Mouse (Mus musculus): ENCODE measurements around the gene Naaa.

The Naaa gene

DNA sequence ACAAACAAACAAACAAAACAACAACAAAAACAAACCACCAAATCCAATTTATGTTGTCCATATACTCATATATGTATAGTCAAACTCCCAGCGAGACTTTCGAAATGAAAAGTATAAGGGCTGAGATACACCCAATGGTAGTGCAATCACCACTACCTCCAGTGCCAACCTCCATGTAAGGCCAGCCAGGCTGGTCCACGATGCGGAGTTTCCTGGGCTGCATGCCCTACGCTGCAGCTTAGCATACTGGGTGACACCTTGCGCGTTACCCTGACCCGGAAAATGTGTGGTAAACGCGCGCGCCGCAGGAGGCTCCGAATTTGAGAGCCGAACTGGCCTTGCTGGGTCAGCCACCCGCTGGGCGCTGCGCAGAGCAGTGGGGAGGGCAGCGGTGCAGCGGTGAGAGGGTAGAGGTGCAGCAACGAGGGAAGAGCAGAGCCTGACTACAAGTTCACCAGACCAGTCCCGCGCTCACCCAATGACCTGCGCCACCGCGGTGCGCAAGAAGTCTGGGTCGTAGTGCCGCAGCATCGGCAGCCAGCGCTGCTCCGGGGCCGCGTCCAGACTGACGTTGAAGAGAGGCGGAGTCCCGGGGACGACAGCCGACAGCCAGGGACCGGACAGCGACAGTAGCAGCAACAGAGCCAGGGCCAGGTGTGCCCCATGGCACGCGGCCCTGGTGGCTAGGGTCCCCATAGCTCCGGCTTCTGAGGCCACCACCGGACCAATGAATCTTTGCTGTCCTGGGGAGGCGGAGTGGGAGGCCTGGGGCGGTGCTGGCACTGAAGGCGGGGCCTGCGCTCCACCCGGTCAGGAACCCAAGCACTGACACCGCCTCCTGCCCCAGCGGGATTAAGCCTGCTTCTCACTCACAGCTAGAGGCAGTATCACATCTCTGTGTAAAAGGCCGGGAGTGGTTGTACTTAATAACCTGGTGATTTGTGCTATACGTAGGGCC, at the start of gene Naaa:
Gene Naaa, minus strand, starts transcription at position 734 of the 958 bp plus-strand sequence.
- peak; percentile 88 to 89 for DNase-seq

DNA sequence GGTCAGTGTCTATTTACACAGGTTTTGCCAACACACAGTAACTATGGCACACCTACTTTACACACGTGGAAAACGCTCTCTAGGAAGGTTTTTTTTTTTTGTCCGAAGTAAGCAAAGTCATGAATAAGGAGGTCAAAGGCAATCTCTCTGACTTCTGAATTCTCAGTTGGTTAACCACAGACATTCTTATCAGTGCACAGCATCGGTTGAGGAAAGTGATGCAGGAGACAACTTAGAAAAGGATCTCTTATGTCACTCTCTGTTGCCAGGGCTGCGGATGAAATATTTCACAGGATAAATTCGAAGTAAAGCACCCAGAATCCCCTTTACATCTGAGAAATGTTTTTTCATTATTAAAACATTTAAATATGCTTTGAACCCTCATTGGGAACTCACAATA, 49.4 kb upstream of the Naaa start:
- no peak for DNase-seq

DNA sequence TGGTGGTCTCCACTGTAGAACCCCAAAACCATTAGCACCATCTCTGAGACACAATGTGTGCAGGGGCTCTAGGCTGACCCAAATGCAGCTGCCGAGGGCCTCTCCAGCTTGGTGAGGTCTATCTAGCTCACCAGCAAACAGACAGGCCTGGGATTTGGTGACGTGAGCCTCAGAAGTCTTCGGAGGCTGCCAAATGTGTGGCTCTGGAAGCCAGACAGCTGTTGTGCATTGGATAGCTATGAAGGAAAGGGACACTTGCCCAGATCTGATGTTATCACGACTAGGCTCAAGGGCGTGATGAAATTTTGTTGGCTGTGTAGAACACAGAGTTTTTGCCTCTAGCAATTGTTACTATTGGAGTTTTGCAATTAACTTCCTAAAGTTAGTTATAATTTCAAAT, 45.3 kb upstream of the Naaa start:
- DNase-seq, result no peak

DNA sequence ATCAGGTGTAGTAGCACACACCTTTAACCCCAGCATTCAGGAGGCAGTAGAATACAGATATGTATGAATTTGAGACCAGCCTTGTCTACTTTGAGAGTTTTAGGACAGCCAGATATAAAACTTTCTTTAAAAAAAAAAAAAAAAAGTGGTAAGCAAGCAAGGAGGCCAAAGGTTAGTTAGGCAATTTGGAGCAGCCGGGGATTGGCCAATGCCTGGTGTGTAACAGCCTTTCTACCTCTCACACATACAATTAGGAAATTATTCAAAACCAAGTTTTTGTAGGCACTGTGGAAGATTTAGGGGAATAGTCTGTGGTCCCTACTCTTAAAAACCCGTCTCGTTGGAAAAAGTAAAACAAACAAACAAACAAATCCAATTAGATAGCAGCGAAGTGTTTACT, 44.6 kb upstream of the Naaa start:
- no peak for DNase-seq

DNA sequence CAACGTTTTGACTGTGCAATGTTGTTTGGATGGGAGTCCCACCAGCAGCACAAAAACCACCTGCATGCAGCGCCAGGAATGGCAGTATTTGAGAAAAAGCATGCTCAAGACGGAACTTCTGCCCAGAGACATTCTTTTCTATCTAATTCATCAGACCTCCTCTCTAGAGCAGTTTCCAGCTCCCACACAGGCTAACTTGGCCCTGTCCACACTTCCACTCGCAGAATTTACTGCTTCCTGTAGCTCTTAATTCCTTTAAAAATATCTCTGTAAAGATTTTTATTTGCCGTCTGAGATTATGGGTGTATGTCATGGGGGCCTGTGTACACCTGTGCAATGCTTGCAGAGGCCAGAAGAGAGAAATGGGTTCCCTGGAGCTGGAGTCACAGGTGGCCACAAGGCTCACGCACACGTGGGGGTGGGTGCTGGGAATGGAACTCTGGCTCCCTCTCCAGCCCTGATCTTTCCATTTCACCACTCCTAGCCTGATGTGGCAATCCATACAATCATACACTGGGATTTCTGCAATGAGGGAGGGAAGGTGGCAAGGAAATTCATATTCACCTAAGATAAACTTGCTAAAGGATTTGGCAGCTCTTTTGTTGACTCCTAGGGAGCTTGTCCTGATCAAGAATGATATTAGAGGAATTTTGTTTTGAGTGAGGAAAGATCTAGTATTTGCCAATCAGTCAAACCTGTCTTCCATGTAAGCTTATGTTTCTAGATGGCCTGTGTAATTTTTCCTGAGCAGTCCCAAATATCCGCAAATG, 43.8 kb upstream of the Naaa start:
- DNase-seq, result no peak

DNA sequence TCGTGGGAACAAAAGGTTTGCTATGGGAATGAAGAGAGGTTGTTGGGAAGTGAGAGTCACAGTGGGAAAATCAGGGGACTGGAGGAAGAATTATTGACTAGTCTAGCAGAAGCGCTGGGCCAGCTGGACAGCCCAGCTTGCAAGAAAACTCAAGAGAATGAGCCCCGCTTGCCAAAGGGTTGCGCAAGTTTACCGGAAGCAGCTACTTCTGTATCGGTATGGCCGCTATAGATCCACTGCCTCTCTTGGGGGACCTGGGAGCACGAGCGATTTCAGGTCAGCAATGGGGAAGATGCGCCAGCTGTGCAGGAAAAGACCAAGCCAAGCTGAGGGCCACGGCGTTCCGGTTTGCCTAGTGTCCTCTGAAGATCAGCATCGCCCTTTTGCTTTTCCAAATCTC, 40.6 kb upstream of the Naaa start:
- no peak for DNase-seq

DNA sequence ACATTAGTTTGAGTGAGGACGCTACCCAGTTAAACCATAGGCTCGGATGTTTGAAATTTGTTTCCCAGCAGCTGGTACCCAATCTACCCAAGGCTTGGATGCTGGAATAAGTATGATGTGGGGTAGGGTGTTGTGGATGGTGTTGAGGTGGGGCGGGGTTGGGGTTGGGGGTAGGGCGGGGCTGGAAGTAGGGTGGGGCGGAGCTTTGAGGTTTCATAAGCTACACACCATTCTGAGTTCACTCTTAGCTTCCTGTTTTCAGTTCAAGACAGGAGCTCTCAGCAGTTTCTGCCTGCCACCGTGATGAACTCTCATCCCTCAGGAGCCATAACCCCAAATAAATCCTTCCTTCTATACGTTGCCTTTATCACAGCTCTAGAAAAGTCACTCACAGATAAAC, 40.1 kb upstream of the Naaa start:
- DNase-seq, result no peak

DNA sequence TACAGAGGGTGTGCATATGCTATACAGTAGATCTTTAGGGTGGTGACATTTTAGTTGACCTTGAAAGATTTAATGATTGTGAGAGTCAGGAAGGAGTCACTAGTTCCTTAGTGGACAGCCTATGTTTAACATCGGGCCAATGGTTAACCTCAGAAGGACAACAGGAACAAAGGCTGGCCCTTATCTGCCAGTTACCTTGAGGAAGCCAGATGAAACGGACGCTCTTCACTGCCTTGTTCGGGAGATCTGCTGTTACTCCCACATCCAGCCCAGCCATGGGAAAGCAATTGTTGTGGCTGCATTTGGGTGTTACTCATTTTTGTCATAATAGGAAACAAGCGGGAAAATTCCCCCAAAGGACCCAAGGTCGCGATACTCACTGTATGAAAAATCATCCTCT, 35.8 kb upstream of the Naaa start:
- no peak for DNase-seq

DNA sequence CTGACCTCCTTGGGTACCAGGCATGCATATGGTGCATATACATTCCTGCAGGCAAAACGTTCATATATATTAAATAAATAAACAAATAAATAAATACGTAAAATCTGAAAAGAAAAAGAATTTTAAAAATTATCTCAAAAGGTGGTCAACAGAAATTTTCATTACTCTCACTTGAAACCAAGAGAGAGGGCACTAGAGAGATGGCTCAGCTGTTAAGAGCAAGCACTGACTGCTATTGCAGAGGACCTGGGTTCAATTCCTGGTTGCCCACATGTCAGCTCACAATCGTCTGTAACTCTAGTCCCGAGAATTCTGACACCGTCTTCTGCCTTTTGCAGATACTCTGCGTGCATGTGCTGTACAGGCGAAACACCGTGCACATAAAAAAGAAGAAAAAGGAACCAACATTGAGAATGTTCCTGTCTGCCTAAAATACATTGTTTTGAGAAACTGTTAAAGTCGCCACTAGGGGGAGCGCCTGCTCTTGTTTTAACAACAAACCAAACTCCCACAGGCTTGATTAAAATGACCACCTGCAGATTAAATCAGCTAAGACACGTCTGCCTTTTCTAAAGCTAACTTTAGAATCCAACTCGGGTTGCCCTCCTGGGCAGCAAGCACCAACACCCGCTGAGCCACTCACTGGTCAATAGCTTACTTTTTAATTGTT, 34.2 kb upstream of the Naaa start:
- peak; percentile 83 to 93 for DNase-seq

DNA sequence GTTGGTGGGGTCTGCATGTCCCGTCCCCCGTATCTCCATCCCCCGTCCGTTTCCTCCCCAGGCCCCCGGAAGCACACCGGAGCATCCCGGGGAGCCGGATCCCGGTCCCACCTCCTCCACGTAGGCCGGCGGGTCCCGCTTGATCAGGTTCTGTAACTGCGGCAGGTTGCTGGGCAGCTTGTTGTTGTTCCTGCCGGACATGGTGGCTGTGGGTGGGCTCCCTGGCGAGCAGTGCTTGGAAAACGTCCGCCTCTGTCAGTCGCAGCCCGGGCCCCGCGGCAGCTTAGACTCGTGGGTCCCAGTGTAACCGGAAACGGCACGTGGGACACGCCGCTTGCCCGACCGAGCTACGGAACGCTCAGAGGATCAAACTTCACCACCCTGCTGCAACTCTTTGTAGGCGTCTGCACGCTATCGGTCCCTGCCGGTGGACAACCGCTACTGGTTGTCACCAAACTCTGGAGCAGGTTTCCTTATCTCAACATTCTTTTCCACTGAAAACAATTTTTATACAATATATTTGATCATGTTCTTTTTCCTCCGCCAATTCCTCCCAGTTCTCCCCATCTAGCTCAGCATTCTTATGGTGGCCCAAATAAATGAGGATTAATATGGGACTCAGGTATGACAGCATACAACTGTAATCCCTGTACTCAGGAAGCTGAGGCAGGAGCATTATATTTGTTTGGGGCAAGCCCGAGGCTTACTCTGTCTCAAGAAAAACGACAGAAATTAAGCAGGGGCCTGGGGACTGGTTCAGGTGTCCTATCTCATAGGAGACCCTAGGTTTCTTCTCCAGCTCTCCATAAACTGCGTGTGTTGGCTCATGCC, 31.9 kb upstream of the Naaa start, which contains the start of gene Sdad1:
Gene Sdad1, minus strand, starts transcription at position 799 of the 831 bp plus-strand sequence.
- peak; percentile 96 for DNase-seq

DNA sequence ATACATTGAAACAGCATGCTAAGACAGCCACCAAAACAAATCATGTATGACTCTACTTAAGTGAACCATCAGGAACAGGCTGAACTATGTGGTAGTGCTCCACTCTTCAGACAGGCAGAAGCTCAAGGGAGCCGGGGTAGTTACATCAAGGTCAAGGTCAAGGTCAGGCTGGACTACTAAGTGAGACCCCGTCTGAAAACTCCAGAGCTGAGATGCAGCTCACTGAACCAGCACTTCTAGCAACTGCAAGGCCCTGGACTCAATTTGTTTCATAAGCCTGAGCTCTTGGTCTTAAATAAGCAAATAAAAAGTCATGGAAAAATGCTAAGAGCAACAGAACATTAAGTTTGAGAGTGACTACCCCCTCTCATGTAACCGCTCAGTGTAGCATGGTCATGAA, 26.3 kb upstream of the Naaa start:
- DNase-seq, result no peak

DNA sequence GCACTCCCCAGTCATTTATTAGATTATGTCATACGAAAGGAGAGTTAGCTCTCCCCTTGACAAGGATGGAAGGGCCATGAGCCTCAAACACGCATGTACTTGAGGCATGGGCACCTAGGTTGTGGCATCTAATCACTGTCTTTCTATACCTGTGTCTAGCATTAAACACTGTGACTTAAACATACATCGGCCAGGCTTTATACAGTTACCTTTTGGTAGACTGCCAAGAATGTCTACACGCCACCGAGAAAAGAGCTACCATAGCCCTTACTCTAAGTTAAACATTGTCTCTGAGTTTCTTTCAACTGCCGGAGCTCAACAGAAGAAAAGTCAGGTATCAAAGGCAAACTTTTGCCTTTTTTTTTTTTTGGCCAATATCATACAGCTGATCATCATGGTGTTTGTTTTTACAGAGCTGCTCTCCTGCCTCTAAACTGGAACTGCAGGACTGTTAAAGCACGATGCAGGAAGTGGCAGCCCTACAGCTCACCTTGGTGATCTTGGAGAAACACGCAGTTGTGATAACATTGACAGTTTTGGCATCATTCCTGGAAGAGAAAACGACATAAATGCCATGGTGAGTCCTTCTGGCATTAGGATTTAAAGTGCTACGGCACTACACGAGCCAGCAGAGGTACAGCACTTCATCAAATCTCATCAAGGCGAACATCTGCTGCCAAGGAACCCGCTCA, 24.3 kb upstream of the Naaa start:
- no peak for DNase-seq

DNA sequence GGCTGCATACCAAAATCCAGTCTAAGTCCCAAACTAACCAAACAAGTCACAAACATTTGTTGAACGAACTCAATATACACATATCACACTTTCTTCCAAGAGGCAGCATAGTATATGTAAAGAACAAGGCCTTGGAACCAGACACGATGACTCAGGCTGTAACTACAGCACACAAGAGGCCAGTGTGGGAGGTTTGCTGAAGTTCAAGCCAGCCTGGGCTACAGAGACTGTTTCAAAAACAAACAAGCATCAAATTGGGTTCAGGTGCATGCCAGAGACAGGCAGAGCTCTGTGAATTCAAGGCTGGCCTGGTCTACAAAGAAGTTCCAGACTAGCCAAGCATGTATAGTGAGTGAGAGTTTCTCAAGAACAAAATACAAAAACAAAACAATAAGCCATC, 16.6 kb upstream of the Naaa start:
- DNase-seq, result no peak

DNA sequence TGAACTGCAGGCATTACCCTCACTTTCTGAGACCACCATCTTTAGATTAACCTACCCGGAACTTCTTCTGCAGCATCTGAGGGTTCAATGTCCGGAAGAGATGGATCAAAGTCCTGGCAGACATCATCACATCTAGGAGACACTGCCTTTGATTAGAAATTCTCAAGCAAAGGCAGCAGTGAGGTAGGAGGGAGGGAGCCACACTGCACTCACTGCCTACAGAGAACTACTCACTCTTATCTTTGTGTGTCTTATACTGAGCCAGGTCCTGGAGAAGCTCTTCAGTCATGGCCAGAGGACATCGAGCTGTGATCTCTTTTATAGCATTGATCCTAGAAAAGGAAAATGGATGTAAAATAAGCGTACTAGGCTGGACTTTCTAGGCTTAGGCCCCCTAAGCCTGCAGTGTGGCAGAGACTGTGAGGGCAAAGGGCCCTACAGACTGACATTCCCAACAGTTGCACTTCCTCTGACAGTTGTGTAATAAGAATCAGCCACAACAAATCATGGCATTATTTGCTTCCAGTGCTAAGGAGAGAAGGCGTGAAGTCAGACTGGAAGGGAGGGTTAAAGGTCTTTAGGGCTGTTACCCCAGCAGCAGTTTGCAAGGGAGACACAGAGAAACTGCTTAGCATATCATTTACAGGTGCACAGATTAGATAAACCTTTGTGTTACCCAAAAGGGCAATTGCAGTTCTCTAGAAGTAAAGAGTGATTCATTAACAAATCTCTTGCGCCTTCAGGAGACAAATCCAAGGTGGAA, 13.9 kb upstream of the Naaa start:
- DNase-seq, result no peak

DNA sequence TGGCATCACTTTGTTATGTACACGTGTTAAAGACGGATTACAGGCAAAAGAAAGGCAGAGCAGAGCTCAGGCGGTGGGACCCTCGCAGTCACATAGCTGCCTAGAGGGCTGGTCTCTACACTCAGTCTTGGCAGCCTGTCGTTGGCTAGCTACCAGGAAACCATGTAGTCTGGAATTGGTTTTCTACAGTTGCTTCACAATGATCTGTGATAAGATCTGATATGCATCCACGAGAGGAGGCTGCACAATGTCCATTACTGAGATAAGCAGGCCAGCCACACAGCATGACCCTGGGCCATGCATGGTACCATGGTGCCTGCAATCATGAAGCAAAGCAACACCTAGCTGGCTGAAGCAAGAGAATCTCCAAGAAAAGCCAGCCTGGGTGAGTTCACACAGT, 9.9 kb upstream of the Naaa start:
- no peak for DNase-seq

DNA sequence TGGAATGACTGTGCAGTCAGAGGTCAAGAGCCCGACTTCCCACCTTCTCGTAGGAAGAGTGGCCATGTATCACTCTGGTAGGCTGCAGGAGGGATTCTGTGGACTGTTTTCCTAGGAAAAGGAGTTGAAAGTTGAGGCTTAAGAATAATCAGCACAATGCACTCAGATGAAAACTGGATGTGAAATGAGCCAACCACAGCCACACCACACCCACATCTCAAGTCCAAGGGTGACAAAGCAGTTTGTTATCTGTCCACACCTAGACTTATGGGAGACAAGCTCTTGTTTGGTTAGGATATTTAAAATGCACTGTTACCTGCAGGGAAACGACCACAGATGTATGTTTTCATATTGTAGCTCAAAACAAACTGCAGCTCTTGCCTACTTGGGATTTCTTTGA, 5.1 kb upstream of the Naaa start:
- DNase-seq, result no peak

DNA sequence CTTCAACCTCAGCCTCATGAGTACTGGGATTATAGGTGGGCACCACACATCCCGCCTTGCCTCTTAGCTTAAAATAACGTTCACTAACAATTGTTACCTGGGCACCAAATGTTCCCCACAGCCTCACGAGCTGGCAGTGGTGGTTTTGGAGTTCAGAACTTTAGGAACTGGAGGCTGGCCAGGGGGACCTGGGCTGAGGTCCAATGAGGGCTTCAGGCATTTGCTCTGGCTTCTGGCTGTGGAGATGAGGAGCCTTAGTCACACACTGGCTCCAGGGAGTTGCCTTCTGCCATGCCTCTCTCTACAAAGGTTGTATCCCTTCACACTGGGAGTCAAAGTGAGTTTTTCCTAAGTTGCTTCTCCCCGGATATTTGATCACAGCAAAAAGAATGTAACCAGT, 4.6 kb upstream of the Naaa start:
- DNase-seq, result peak in 1 of 2 experiments; percentile 21

DNA sequence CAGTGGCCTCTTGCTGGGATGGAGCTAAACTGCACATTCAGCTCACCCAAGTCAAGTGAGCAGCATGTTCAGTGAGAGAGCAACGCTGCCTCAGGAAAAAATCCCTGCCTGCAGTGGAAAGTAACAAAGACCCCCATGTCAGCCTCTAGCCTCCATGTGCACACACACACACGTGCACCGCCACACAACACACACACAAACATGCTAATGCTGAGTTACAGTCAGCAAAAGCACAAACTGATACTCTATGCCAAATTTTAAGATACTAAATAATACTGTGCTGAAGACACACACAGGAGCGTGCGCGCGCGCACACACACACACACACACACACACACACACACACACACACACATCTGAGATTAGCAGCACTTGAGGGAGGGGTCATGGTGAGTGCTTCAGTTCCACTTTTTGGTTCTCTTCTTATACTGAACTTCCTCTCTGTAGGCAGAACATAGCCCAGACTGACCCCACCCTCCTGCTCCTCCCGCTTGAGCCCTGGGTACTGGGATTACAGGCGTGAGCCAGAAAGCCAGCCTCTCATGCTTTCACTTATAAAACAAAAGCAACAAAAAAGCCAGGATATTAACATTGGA, 1.1 kb upstream of the Naaa start:
- no peak for DNase-seq

DNA sequence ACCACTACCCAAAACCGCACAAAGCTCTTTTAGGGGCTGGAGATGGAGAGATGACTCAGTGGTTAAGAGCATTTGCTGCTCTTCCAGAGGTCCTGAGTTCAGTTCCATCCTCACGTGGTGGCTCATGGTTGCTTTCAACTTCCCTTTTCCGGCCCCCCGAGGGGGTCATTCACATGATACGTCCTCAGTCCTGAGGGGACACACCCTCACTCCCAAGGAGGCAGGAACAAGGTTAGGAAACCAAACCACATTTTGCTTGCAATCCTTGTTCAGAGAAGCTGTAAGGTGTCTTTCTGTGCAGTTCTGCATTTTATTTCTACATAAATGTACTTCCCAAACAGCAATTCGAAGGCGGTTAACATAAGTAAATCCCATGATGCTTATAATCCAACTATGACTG, 7.5 kb downstream of the Naaa start:
- no peak for DNase-seq

DNA sequence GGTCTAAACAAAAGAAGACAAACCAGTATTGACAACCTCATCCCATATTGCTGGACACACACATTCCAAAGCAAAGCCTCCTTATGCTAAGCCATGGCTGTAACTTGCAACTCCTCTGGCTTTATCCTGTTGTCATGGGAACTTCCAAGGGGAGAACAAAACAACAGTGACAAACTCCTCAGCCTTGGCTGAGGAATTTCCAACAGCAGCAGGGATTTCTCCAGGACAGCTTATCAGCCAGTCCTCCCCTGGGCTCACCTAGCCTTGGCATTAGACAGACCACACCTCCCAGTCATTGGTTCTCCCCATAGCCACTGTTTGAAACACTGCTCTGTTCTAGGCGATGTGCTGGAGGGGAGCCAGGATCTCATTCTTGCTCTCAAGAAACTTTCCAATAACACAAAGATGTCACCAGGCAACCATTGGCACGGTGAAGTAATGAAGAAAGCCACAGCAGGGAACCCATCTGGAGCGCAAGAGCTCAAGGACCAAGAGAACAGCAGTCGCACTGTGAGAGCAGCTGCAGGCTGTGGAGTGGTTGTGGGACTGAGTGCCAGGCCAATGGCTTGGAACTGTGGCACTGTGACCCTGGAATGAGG, 14.1 kb downstream of the Naaa start:
- DNase-seq, result peak; percentile 18 to 52
